Mouse (Mus musculus) MEL (cell line): ENCODE measurements around the gene Col6a5. TPM values are rescaled to one million over a fixed set of nuclear protein-coding genes. Genes with fewer than 3 reads are reported as not detected.

Source experiments
- DNase-seq: peaks from one replicate; pipeline ENCODE4 v3.0.0; 2011; ENCODE audit warnings: low read depth, low spot score
- H3K27ac ChIP-seq: 2 replicates; pipeline ENCODE4 v1.5.1; 2012; ENCODE audit warnings: low read depth, mild to moderate bottlenecking, control low read depth, low read length, moderate library complexity; ENCODE audit not compliant: control insufficient read depth
- H3K27me3 ChIP-seq, 2 experiments: fragments of 150-350 bp in 1 of 2; sonication (generic) in 1 of 2; 2 replicates each; pipeline ENCODE4 v1.6.1; 2012; ENCODE audit warnings: low read length in 2 of 2, mild to moderate bottlenecking in 2 of 2, improper control_type of control experiment in 1 of 2, moderate library complexity in 1 of 2; ENCODE audit not compliant: insufficient read depth in 2 of 2, control insufficient read depth in 1 of 2
- H3K36me3 ChIP-seq, 2 experiments: 2 replicates each; pipeline ENCODE4 v1.6.1; 2012 to 2014; ENCODE audit warnings: low read length in 2 of 2, improper control_type of control experiment in 1 of 2, inconsistent platforms in 1 of 2, mild to moderate bottlenecking in 1 of 2; ENCODE audit not compliant: insufficient read depth in 2 of 2, control insufficient read depth in 1 of 2
- H3K4me1 ChIP-seq, 2 experiments: fragments of 150-350 bp in 1 of 2; sonication (generic) in 1 of 2; 2 replicates each; pipeline ENCODE4 v1.6.1; 2012; ENCODE audit warnings: low read length in 2 of 2, improper control_type of control experiment in 1 of 2, mild to moderate bottlenecking in 1 of 2; ENCODE audit not compliant: insufficient read depth in 2 of 2, control insufficient read depth in 1 of 2
- H3K4me3 ChIP-seq, 2 experiments: fragments of 150-350 bp in 1 of 2; sonication (generic) in 1 of 2; 2 replicates each; pipeline ENCODE4 v1.5.1; 2012; ENCODE audit warnings: low read depth in 2 of 2, low read length in 2 of 2, mild to moderate bottlenecking in 2 of 2, moderate library complexity in 2 of 2, control low read depth in 1 of 2, improper control_type of control experiment in 1 of 2; ENCODE audit not compliant: control insufficient read depth in 1 of 2, insufficient read depth in 1 of 2
- H3K79me2 ChIP-seq: 2 replicates; pipeline ENCODE4 v1.6.1; 2012; ENCODE audit warnings: mild to moderate bottlenecking, low read length, moderate library complexity; ENCODE audit not compliant: control insufficient read depth, poor library complexity, insufficient read depth
- H3K9ac ChIP-seq: 2 replicates; pipeline ENCODE4 v1.6.1; 2012; ENCODE audit warnings: low read depth, mild to moderate bottlenecking, control low read depth, low read length, moderate library complexity; ENCODE audit not compliant: control insufficient read depth, poor library complexity, severe bottlenecking
- H3K9me3 ChIP-seq: fragments of 150-350 bp; sonication (generic); replicated peaks from 2 replicates; pipeline ENCODE4 v1.6.1; 2012; ENCODE audit warnings: mild to moderate bottlenecking, low read length, improper control_type of control experiment, moderate library complexity; ENCODE audit not compliant: insufficient read depth
- BHLHE40 ChIP-seq: IDR thresholded peaks from 2 replicates; pipeline ENCODE4 v1.6.1; 2012; ENCODE audit warnings: low read depth, mild to moderate bottlenecking, inconsistent platforms, low read length, improper control_type of control experiment, borderline replicate concordance
- EP300 ChIP-seq, 2 experiments: IDR thresholded peaks; 2 replicates each; pipeline ENCODE4 v1.6.1; 2011; ENCODE audit warnings: improper control_type of control experiment in 2 of 2, low read length in 2 of 2, low read depth in 1 of 2, mild to moderate bottlenecking in 1 of 2
- ETS1 ChIP-seq: IDR thresholded peaks from 2 replicates; pipeline ENCODE4 v1.6.1; 2012; ENCODE audit warnings: low read depth, mild to moderate bottlenecking, inconsistent platforms, low read length, improper control_type of control experiment, moderate library complexity
- GABPA ChIP-seq: IDR thresholded peaks from 2 replicates; pipeline ENCODE4 v1.6.1; 2012; ENCODE audit warnings: low read depth, mild to moderate bottlenecking, inconsistent platforms, low read length, improper control_type of control experiment, moderate library complexity
- GATA1 ChIP-seq: IDR thresholded peaks from 2 replicates; pipeline ENCODE4 v1.6.1; 2011; ENCODE audit warnings: low read depth, low read length, improper control_type of control experiment
- HCFC1 ChIP-seq: IDR thresholded peaks from 2 replicates; pipeline ENCODE4 v1.6.1; 2012; ENCODE audit warnings: low read depth, mild to moderate bottlenecking, inconsistent platforms, low read length, improper control_type of control experiment, moderate library complexity
- KAT2A ChIP-seq: conservative IDR thresholded peaks from 2 replicates; pipeline ENCODE4 v1.6.1; 2012; ENCODE audit warnings: low read depth, low read length, improper control_type of control experiment, inconsistent platforms
- MAFK ChIP-seq: IDR thresholded peaks from 2 replicates; pipeline ENCODE4 v1.6.1; 2011; ENCODE audit warnings: low read depth, mild to moderate bottlenecking, low read length, improper control_type of control experiment, borderline replicate concordance
- MYB ChIP-seq: IDR thresholded peaks from 2 replicates; pipeline ENCODE4 v1.6.1; 2011; ENCODE audit warnings: mild to moderate bottlenecking, low read depth, low read length, improper control_type of control experiment
- POLR2A ChIP-seq, 2 experiments: IDR thresholded peaks; 2 replicates each; pipeline ENCODE4 v1.6.1; 2011 to 2012; ENCODE audit warnings: low read length in 2 of 2, mild to moderate bottlenecking in 2 of 2, control low read depth in 1 of 2, improper control_type of control experiment in 1 of 2, low read depth in 1 of 2, moderate library complexity in 1 of 2; ENCODE audit not compliant: control insufficient read depth in 1 of 2, insufficient read depth in 1 of 2, poor library complexity in 1 of 2
- POLR2AphosphoS2 ChIP-seq: IDR thresholded peaks from 2 replicates; pipeline ENCODE4 v1.6.1; 2011; ENCODE audit warnings: low read length, improper control_type of control experiment
- RAD21 ChIP-seq: IDR thresholded peaks from 2 replicates; pipeline ENCODE4 v1.6.1; 2011; ENCODE audit warnings: mild to moderate bottlenecking, low read depth, low read length, improper control_type of control experiment
- RCOR1 ChIP-seq: IDR thresholded peaks from 2 replicates; pipeline ENCODE4 v1.6.1; 2012; ENCODE audit warnings: low read depth, mild to moderate bottlenecking, inconsistent platforms, low read length, improper control_type of control experiment
- SMC3 ChIP-seq: IDR thresholded peaks from 2 replicates; pipeline ENCODE4 v1.6.1; 2011; ENCODE audit warnings: low read depth, low read length, improper control_type of control experiment
- TAL1 ChIP-seq: IDR thresholded peaks from 2 replicates; pipeline ENCODE4 v1.6.1; 2012; ENCODE audit warnings: mild to moderate bottlenecking, inconsistent platforms, low read length, moderate library complexity, mixed read lengths
- UBTF ChIP-seq: IDR thresholded peaks from 2 replicates; pipeline ENCODE4 v1.6.1; 2012; ENCODE audit warnings: low read depth, mild to moderate bottlenecking, inconsistent platforms, low read length, improper control_type of control experiment, moderate library complexity, borderline replicate concordance; ENCODE audit not compliant: insufficient read depth
- USF1 ChIP-seq: IDR thresholded peaks from 2 replicates; pipeline ENCODE4 v1.6.1; 2014; ENCODE audit warnings: low read depth, mild to moderate bottlenecking, inconsistent platforms, low read length, improper control_type of control experiment, moderate library complexity
- ZMIZ1 ChIP-seq: IDR thresholded peaks from 2 replicates; pipeline ENCODE4 v1.6.1; 2012; ENCODE audit warnings: low read depth, mild to moderate bottlenecking, inconsistent platforms, low read length, improper control_type of control experiment, moderate library complexity
- ZNF384 ChIP-seq: IDR thresholded peaks from 2 replicates; pipeline ENCODE4 v1.6.1; 2012; ENCODE audit warnings: low read depth, mild to moderate bottlenecking, inconsistent platforms, low read length, improper control_type of control experiment
- polyA plus RNA-seq, 2 experiments: library from polyadenylated mRNA; stranded (reverse) in 1 of 2; unstranded in 1 of 2; fragments of >175 nt in 1 of 2; fragments of >200 nt in 1 of 2; gene quantifications; 2 replicates each; pipeline versions ENCODE4 v1.2.1 to v1.2.4; 2012; ENCODE audit warnings: low replicate concordance in 2 of 2, low read depth in 1 of 2; ENCODE audit not compliant: insufficient read length in 2 of 2, insufficient read depth in 1 of 2, missing spikeins in 1 of 2
- total RNA-seq: library from RNA; depleted of rRNA; stranded (reverse); fragments of 300-350 nt; gene quantifications from 2 replicates; pipeline ENCODE4 v1.2.3, GENCODE M21; 2012

Gene Col6a5
- total and polyA plus RNA-seq, 3 experiments, result not detected

DNA sequence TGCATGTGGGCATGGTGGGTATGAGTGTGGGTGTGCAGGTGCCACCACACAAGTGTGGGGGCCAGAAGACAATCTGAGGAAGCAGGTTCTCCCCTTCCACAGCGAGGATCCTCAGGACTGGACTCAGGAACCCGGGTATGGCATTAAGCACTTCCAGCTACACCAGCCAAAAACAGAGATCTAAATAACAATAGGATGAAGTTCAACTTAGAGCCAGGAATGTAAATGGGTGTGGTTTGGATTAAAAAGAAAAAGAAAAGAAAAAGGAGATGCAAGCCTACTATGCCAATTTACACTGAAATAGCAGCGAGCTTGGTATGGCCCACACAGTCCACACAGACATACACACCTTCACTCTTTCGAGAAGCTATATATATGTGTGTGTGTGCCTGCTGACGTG is 7.5 kb upstream of the Col6a5 start:
- DNase-seq, result no peak
- no peak overlapping the region for H3K27ac ChIP-seq
- no peaks in the 10 kb centered on the region for H3K36me3 ChIP-seq
- no peak overlapping the region for H3K4me3 ChIP-seq
- H3K4me1 ChIP-seq, result no peaks in the 10 kb centered on the region
- no peak overlapping the region for H3K9ac ChIP-seq
- TF ChIP-seq SMC3, result no peak
- H3K9me3 ChIP-seq, result no peaks in the 10 kb centered on the region
- H3K27me3 ChIP-seq, result no peaks in the 10 kb centered on the region
- no peaks in the 10 kb centered on the region for H3K79me2 ChIP-seq

- Histone ChIP-seq H3K27me3 (no peaks in the 10 kb centered on the region), H3K4me3 (no peak overlapping the region), H3K36me3 (no peaks in the 10 kb centered on the region), H3K4me1 (no peaks in the 10 kb centered on the region), H3K27ac (no peak overlapping the region), H3K9me3 (no peaks in the 10 kb centered on the region), H3K9ac (no peak overlapping the region), H3K79me2 (no peaks in the 10 kb centered on the region)
- DNase-seq, result no peak
- no peak for TF ChIP-seq TAL1
- no peak for TF ChIP-seq HCFC1
- no peak for TF ChIP-seq MAFK
- no peak for TF ChIP-seq RCOR1
- no peak for TF ChIP-seq UBTF
- TF ChIP-seq POLR2AphosphoS2, result no peak
These were observed 1.3 kb downstream of the Col6a5 start for GRCm38 (mm10) chr9:105959116-105959515.

GRCm38 (mm10) chr9:105949755-105950154 is 10.7 kb downstream of the Col6a5 start:
- H3K27me3 ChIP-seq, result no peaks in the 10 kb centered on the region

GRCm38 (mm10) chr9:105947577-105947976 is 12.9 kb downstream of the Col6a5 start:
- H3K9me3 ChIP-seq, result no peaks in the 10 kb centered on the region
- TF ChIP-seq BHLHE40 (no peak), ZNF384 (no peak), MYB (no peak), ZMIZ1 (no peak), ETS1 (no peak), KAT2A (no peak), GABPA (no peak), RAD21 (no peak), POLR2A (IDR thresholded peaks at IDR 0.05; ENCODE audit: control insufficient read depth in 1 of 2, insufficient read depth in 1 of 2, low read depth in 1 of 2, low read length in 2 of 2, poor library complexity in 1 of 2) (no peak), EP300 (IDR thresholded peaks at IDR 0.05; ENCODE audit: low read depth in 1 of 2, low read length in 2 of 2) (no peak), USF1 (no peak), GATA1 (no peak), SMC3 (no peak)
- no peak for DNase-seq
- H3K4me1 ChIP-seq, result no peaks in the 10 kb centered on the region
- H3K4me3 ChIP-seq, result no peak overlapping the region
- H3K36me3 ChIP-seq, result no peaks in the 10 kb centered on the region
- H3K27me3 ChIP-seq, result no peaks in the 10 kb centered on the region
- no peak overlapping the region for H3K9ac ChIP-seq
- H3K27ac ChIP-seq, result no peak overlapping the region
- no peaks in the 10 kb centered on the region for H3K79me2 ChIP-seq

More at GRCm38 (mm10) chr9:105949755-105950154, 10.7 kb downstream of the Col6a5 start:
- Histone ChIP-seq H3K4me3 (no peak overlapping the region), H3K9me3 (no peaks in the 10 kb centered on the region), H3K36me3 (no peaks in the 10 kb centered on the region), H3K79me2 (no peaks in the 10 kb centered on the region), H3K4me1 (no peaks in the 10 kb centered on the region), H3K9ac (no peak overlapping the region)
- DNase-seq, result no peak
- TF ChIP-seq HCFC1 (no peak), POLR2AphosphoS2 (no peak)
- TF ChIP-seq, all 39 proteins: peak for 0
- no peak overlapping the region for H3K27ac ChIP-seq
